Mouse (Mus musculus) lung, embryonic 14.5 days (tissue): ENCODE measurements around the gene Gm45717. TPM values are rescaled to one million over a fixed set of nuclear protein-coding genes. Genes with fewer than 3 reads are reported as not detected.

Experiments used
- ATAC-seq: fragments of 200-750 bp; cut with Nextera tagmentation; 2 replicates; pipeline ENCODE4 v1.8.0; 2017; ENCODE audit warnings: mild to moderate bottlenecking, moderate TSS enrichment, moderate library complexity; ENCODE audit not compliant: insufficient read depth
- DNase-seq: peaks from one replicate; pipeline ENCODE4 v3.0.0-alpha.2; 2015
- H3K27ac ChIP-seq: fragments of 300-500 bp; sonication (generic); 2 replicates; pipeline ENCODE4 v1.5.1; 2014; ENCODE audit warnings: low read depth, mild to moderate bottlenecking, moderate library complexity
- H3K27me3 ChIP-seq: fragments of 300-500 bp; sonication (generic); 2 replicates; pipeline ENCODE4 v1.6.1; 2014; ENCODE audit warnings: low read length, control low read depth; ENCODE audit not compliant: insufficient read depth
- H3K36me3 ChIP-seq: fragments of 300-500 bp; sonication (generic); 2 replicates; pipeline ENCODE4 v1.6.1; 2014; ENCODE audit warnings: control low read depth; ENCODE audit not compliant: insufficient read depth
- H3K4me1 ChIP-seq: fragments of 300-500 bp; sonication (generic); 2 replicates; pipeline ENCODE4 v1.6.1; 2014; ENCODE audit warnings: antibody characterized with exemption, control low read depth; ENCODE audit not compliant: insufficient read depth
- H3K4me2 ChIP-seq: fragments of 300-500 bp; sonication (generic); 2 replicates; pipeline ENCODE4 v1.6.1; 2014; ENCODE audit warnings: mild to moderate bottlenecking
- H3K4me3 ChIP-seq: fragments of 300-500 bp; sonication (generic); 2 replicates; pipeline ENCODE4 v1.5.1; 2014; ENCODE audit warnings: low read depth, low read length
- H3K9ac ChIP-seq: fragments of 300-500 bp; sonication (generic); 2 replicates; pipeline ENCODE4 v1.6.1; 2014
- H3K9me3 ChIP-seq: fragments of 300-500 bp; sonication (generic); 2 replicates; pipeline ENCODE4 v1.6.1; 2016; ENCODE audit warnings: low read depth, low read length, control low read depth
- CTCF ChIP-seq: IDR thresholded peaks from 2 replicates; pipeline ENCODE4 v1.5.1; 2016; ENCODE audit warnings: antibody characterized with exemption, low read depth
- WGBS: fragments of 180-500 bp; shearing (Covaris S2); extraction: QIAGEN DNeasy Blood & Tissue Kit; methylation state at CpG from one replicate; pipeline ENCODE4 v1.1.7; 2014; 5-methylcytosine and 5-hydroxymethylcytosine counted together
- polyA plus RNA-seq: library from polyadenylated mRNA; unstranded; fragments of >200 nt; fragmentation: Nextera tagmentation; extraction: Ambion mirVana; gene quantifications from 2 replicates; pipeline ENCODE4 v1.2.1, GENCODE M21; 2014

The Gm45717 gene
- polyA plus RNA-seq, 1 experiment from 2014 or later = not detected

- DNase-seq (no peak), ATAC-seq (no peak)
- Histone ChIP-seq H3K9ac (no peak overlapping the region), H3K4me1 (peaks cover 7% of the 10 kb centered on the region; the same call in 1 of the 2 replicates), H3K36me3 (peaks cover 55% of the 10 kb centered on the region), H3K4me2 (no peak overlapping the region), H3K4me3 (no peak overlapping the region), H3K9me3 (no peaks in the 10 kb centered on the region), H3K27ac (no peak overlapping the region), H3K27me3 (no peaks in the 10 kb centered on the region)
- no peak for TF ChIP-seq CTCF
- WGBS = 86% methylated on average over 6 of the region's 6 CpGs
Measured at GRCm38 (mm10) chr7:140949255-140949654, 6.5 kb downstream of the Gm45717 start.

- DNase-seq = no peak
- no peak for ATAC-seq
- H3K4me2 ChIP-seq = no peak overlapping the region
- 0 out of 2 replicates have a peak, but pooled peaks cover 3% of the 10 kb centered on the region for H3K4me1 ChIP-seq
- no peaks in the 10 kb centered on the region for H3K27me3 ChIP-seq
- peaks cover 55% of the 10 kb centered on the region for H3K36me3 ChIP-seq
- H3K4me3 ChIP-seq = no peak overlapping the region
- no peak overlapping the region for H3K27ac ChIP-seq
- H3K9ac ChIP-seq = no peak overlapping the region
- no peak for TF ChIP-seq CTCF
- no peaks in the 10 kb centered on the region for H3K9me3 ChIP-seq
- WGBS = 78% methylated on average over 8 of the region's 8 CpGs
Measured at GRCm38 (mm10) chr7:140948161-140948560, 7.6 kb downstream of the Gm45717 start.

GRCm38 (mm10) chr7:140946980-140947379, 8.8 kb downstream of the Gm45717 start:
- no peak for DNase-seq
- H3K36me3 ChIP-seq = peaks cover 55% of the 10 kb centered on the region
- no peaks in the 10 kb centered on the region for H3K27me3 ChIP-seq
- no peak overlapping the region for H3K4me3 ChIP-seq
- no peak for TF ChIP-seq CTCF
- no peak for ATAC-seq
- peaks cover 8% of the 10 kb centered on the region; the same call in 1 of the 2 replicates for H3K4me1 ChIP-seq
- WGBS = 44% methylated on average over 7 of the region's 7 CpGs
- H3K9me3 ChIP-seq = no peaks in the 10 kb centered on the region
- H3K4me2 ChIP-seq = no peak overlapping the region
- no peak overlapping the region for H3K9ac ChIP-seq
- peak overlapping the region; percentile 27; the same call in 1 of the 2 replicates for H3K27ac ChIP-seq

GRCm38 (mm10) chr7:140946311-140946710, 9.4 kb downstream of the Gm45717 start:
- WGBS = 87% methylated on average over 10 of the region's 10 CpGs
- no peak overlapping the region for H3K4me2 ChIP-seq
- H3K4me1 ChIP-seq = peaks cover 8% of the 10 kb centered on the region; the same call in 1 of the 2 replicates
- no peak for ATAC-seq
- TF ChIP-seq CTCF = no peak
- H3K9ac ChIP-seq = no peak overlapping the region
- H3K27ac ChIP-seq = no peak overlapping the region
- H3K4me3 ChIP-seq = no peak overlapping the region
- H3K9me3 ChIP-seq = no peaks in the 10 kb centered on the region
- H3K27me3 ChIP-seq = no peaks in the 10 kb centered on the region
- H3K36me3 ChIP-seq = peaks cover 55% of the 10 kb centered on the region
- DNase-seq = no peak

GRCm38 (mm10) chr7:140945247-140945646, 10.5 kb downstream of the Gm45717 start:
- H3K36me3 ChIP-seq = peaks cover 53% of the 10 kb centered on the region

GRCm38 (mm10) chr7:140944236-140944635, 11.5 kb downstream of the Gm45717 start:
- no peak overlapping the region for H3K4me2 ChIP-seq
- TF ChIP-seq CTCF = no peak
- H3K9ac ChIP-seq = no peak overlapping the region
- H3K36me3 ChIP-seq = peaks cover 43% of the 10 kb centered on the region
- H3K4me1 ChIP-seq = peaks cover 12% of the 10 kb centered on the region; the same call in 1 of the 2 replicates
- 79% methylated on average over 7 of the region's 7 CpGs for WGBS
- H3K9me3 ChIP-seq = no peaks in the 10 kb centered on the region
- no peak for ATAC-seq
- H3K27me3 ChIP-seq = no peaks in the 10 kb centered on the region
- H3K27ac ChIP-seq = no peak overlapping the region
- H3K4me3 ChIP-seq = no peak overlapping the region
- DNase-seq = no peak

More at GRCm38 (mm10) chr7:140945247-140945646, 10.5 kb downstream of the Gm45717 start:
- H3K9ac ChIP-seq = no peak overlapping the region
- H3K27me3 ChIP-seq = no peaks in the 10 kb centered on the region
- TF ChIP-seq CTCF = no peak
- no peak overlapping the region for H3K4me3 ChIP-seq
- no peak overlapping the region for H3K27ac ChIP-seq
- no peaks in the 10 kb centered on the region for H3K9me3 ChIP-seq
- H3K4me1 ChIP-seq = peaks cover 13% of the 10 kb centered on the region; the same call in 1 of the 2 replicates
- H3K4me2 ChIP-seq = no peak overlapping the region
- ATAC-seq (no peak), DNase-seq (no peak)
- WGBS = 96% methylated on average over 5 of the region's 5 CpGs

- no peak overlapping the region for H3K27ac ChIP-seq
- peaks cover 35% of the 10 kb centered on the region for H3K36me3 ChIP-seq
- peaks cover 15% of the 10 kb centered on the region; the same call in 1 of the 2 replicates for H3K4me1 ChIP-seq
- no peak overlapping the region for H3K4me2 ChIP-seq
- no peak overlapping the region for H3K4me3 ChIP-seq
- WGBS = 63% methylated on average over 4 of the region's 4 CpGs
- no peak overlapping the region for H3K9ac ChIP-seq
- DNase-seq = no peak
- no peaks in the 10 kb centered on the region for H3K27me3 ChIP-seq
- TF ChIP-seq CTCF = no peak
- no peaks in the 10 kb centered on the region for H3K9me3 ChIP-seq
- ATAC-seq = no peak
Measured at GRCm38 (mm10) chr7:140943356-140943755, 12.4 kb downstream of the Gm45717 start.
